Mouse (Mus musculus): ENCODE measurements around the gene Zranb2.

Gene Zranb2

DNA sequence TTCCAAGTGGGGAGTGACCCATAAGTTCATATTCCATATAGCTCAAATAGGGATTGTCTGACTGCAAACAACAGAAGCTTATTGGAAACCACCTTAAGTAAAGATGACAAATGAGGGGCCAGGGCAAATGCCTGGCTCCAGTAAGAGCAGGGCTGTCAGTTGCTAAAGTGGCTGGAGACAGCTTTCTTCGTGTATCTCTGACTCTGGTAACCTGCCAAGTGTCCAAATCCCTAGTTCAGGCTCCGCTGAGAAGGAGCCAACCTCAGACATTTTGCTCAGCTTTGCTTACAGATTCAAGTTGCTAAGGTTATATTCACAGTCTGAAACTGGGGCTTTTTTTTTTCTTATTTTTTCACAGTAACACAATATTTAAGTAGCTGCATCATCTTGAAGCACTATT is 45.4 kb downstream of the Zranb2 start:
- DNase-seq, result no peak

GRCm38 (mm10) chr3:157580299-157580698 is 46.3 kb downstream of the Zranb2 start:
- no peak for DNase-seq

- DNase-seq, result no peak
Measured at GRCm38 (mm10) chr3:157581755-157582154, 47.8 kb downstream of the Zranb2 start.

GRCm38 (mm10) chr3:157582626-157583405 is 48.9 kb downstream of the Zranb2 start:
- no peak for DNase-seq

GRCm38 (mm10) chr3:157597837-157598379 is 63.9 kb downstream of the Zranb2 start:
- no peak for DNase-seq

All from cerebellum, adult 11-12 months (tissue).